Mouse (Mus musculus): Measurements from ENCODE around the gene Lars2.
A peak's percentile ranks its signal among the peaks of the same experiment; 100 is the strongest.

Gene Lars2

GRCm38 (mm10) chr9:123506270-123507146 is 139.8 kb downstream of the Lars2 start:
- DNase-seq (ENCODE audit: low read depth, low spot score) = no peak

- DNase-seq (ENCODE audit: low read depth, low spot score) = peak; percentile 30
Measured at GRCm38 (mm10) chr9:123507380-123507779, 140.7 kb downstream of the Lars2 start.

DNA sequence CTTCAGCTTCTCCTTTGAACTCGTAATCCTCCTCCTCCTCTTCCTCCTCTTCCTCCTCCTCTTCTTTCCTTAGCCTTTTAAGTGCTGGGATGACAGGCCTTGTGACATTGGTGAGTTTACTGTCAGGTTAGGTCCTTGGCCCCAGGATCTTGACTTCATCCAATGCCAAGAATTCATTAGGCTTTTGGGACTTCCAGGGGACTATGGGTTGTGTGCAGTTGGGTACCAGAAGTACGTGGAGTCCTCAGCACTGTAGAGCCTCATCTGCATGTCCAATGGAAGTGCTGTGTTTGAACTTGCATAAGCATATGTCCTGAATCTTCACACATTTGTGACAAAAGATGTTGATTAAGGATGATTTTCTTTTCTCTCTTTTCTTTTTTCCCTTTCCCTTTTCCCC is 142.3 kb downstream of the Lars2 start:
- no peak for DNase-seq (ENCODE audit: low read depth, low spot score)

DNA sequence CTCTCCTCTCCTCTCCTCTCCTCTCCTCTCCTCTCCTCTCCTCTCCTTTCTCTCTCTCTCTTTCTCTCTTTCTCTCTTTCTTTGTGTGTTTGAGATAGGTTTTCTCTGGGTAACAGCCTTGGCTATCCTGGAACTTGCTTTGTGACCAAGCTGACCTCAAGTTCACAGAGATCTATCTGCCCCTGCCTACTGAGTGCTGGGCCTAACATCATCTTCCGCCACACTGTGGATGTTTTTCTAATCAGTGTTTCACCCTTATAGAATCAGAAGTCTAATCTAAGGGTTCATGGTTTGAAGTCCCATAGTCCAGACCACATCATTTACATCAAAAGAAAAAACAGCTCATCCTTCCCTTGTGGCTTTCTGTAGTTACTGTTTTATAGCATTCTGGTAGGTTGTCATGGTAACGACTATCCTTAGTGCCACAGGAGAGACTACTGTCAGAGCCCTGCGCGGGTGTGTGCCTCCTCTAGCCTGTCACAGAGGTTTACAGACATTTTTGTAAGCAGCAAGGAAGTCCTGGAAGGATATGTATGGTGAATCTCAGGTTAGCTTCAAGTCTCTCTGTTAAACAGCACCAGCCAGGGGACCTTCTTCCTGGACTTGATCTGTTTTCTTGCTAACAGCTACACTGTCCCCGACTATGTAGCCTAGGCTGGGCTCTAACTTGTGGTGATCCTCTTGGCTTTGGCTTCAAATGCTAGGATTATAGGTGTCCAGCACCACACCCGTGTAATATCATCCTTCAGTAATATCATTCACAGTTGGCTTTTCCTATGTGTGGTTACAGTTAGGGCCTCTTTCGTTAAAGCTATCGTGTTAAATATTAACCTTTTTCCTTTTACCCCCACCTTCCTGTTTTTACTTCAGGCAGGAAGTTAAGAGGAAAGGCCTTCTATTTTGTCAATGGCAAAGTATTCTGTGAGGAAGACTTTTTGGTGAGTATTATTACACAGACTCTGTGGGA is 143.2 kb downstream of the Lars2 start:
- no peak for DNase-seq (ENCODE audit: low read depth, low spot score)

- no peak for DNase-seq (ENCODE audit: low read depth, low spot score)
Measured at GRCm38 (mm10) chr9:123510926-123511325, 144.2 kb downstream of the Lars2 start.
